Mouse (Mus musculus) hindbrain, embryonic 16.5 days (tissue): ENCODE measurements around the gene Wipi1. TPM values are rescaled to one million over a fixed set of nuclear protein-coding genes. Genes with fewer than 3 reads are reported as not detected.

ENCODE experiments used
- ATAC-seq: fragments of 200-750 bp; cut with Nextera tagmentation; 2 replicates; pipeline ENCODE4 v1.8.0; 2017; ENCODE audit warnings: moderate TSS enrichment, moderate library complexity
- H3K27ac ChIP-seq: fragments of 300-500 bp; sonication (generic); 2 replicates; pipeline ENCODE4 v1.5.1; 2014; ENCODE audit warnings: low read depth, mild to moderate bottlenecking, control low read depth, low read length, moderate library complexity
- H3K27me3 ChIP-seq: fragments of 300-500 bp; sonication (generic); replicated peaks from 2 replicates; pipeline ENCODE4 v1.6.1; 2014; ENCODE audit warnings: low read length; ENCODE audit not compliant: control insufficient read depth, insufficient read depth
- H3K36me3 ChIP-seq: fragments of 300-500 bp; sonication (generic); 2 replicates; pipeline ENCODE4 v1.6.1; 2014; ENCODE audit warnings: mild to moderate bottlenecking, low read length, moderate library complexity, mixed read lengths; ENCODE audit not compliant: control insufficient read depth, insufficient read depth
- H3K4me1 ChIP-seq: fragments of 300-500 bp; sonication (generic); 2 replicates; pipeline ENCODE4 v1.6.1; 2014; ENCODE audit warnings: low read depth, low read length; ENCODE audit not compliant: control insufficient read depth, insufficient read depth
- H3K4me2 ChIP-seq: fragments of 300-500 bp; sonication (generic); 2 replicates; pipeline ENCODE4 v1.6.1; 2014; ENCODE audit warnings: mild to moderate bottlenecking, low read length, control low read depth, moderate library complexity
- H3K4me3 ChIP-seq: fragments of 300-500 bp; sonication (generic); 2 replicates; pipeline ENCODE4 v1.5.1; 2014; ENCODE audit warnings: mild to moderate bottlenecking, low read length, control low read depth, moderate library complexity
- H3K9ac ChIP-seq: fragments of 300-500 bp; sonication (generic); 2 replicates; pipeline ENCODE4 v1.6.1; 2014; ENCODE audit warnings: low read depth, mild to moderate bottlenecking, control low read depth, low read length, moderate library complexity
- H3K9me3 ChIP-seq: fragments of 300-500 bp; sonication (generic); 2 replicates; pipeline ENCODE4 v1.6.1; 2014; ENCODE audit warnings: mild to moderate bottlenecking, low read length, moderate library complexity; ENCODE audit not compliant: control insufficient read depth
- WGBS: fragments of 180-500 bp; shearing (Covaris S2); extraction: QIAGEN DNeasy Blood & Tissue Kit; methylation state at CpG from one replicate; pipeline ENCODE4 v1.1.7; 2014; 5-methylcytosine and 5-hydroxymethylcytosine counted together
- polyA plus RNA-seq: library from polyadenylated mRNA; unstranded; fragments of >200 nt; fragmentation: Nextera tagmentation; extraction: Ambion mirVana; gene quantifications from 2 replicates; pipeline ENCODE4 v1.2.1, GENCODE M21; 2015

The Wipi1 gene
- polyA plus RNA-seq, 1 experiment from 2014 or later: 18.9 TPM

GRCm38 (mm10) chr11:109544432-109544831, 67.3 kb downstream of the Wipi1 start:
- Histone ChIP-seq H3K4me3 (no peak overlapping the region), H3K4me2 (no peak overlapping the region), H3K4me1 (peaks cover under 1% of the 10 kb centered on the region; the same call in 1 of the 2 replicates), H3K9ac (no peak overlapping the region), H3K9me3 (no peaks in the 10 kb centered on the region), H3K27ac (no peak overlapping the region), H3K36me3 (no peaks in the 10 kb centered on the region), H3K27me3 (no peaks in the 10 kb centered on the region)
- 52% methylated on average over 7 of the region's 7 CpGs for WGBS
- no peak for ATAC-seq

GRCm38 (mm10) chr11:109543466-109543865, 68.3 kb downstream of the Wipi1 start:
- no peak for ATAC-seq
- Histone ChIP-seq H3K4me1 (peaks cover 5% of the 10 kb centered on the region), H3K4me3 (no peak overlapping the region), H3K36me3 (no peaks in the 10 kb centered on the region), H3K9me3 (no peaks in the 10 kb centered on the region), H3K9ac (no peak overlapping the region), H3K27ac (no peak overlapping the region), H3K27me3 (no peaks in the 10 kb centered on the region), H3K4me2 (no peak overlapping the region)
- 84% methylated on average over 9 of the region's 9 CpGs for WGBS

GRCm38 (mm10) chr11:109539290-109539689, 72.5 kb downstream of the Wipi1 start:
- Histone ChIP-seq H3K27ac (no peak overlapping the region), H3K4me3 (no peak overlapping the region), H3K9ac (no peak overlapping the region), H3K4me2 (no peak overlapping the region), H3K36me3 (no peaks in the 10 kb centered on the region), H3K27me3 (no peaks in the 10 kb centered on the region), H3K9me3 (no peaks in the 10 kb centered on the region), H3K4me1 (peaks cover 5% of the 10 kb centered on the region)
- peak; percentile 56; the same call in 1 of the 2 replicates for ATAC-seq
- WGBS: 37% methylated on average over 6 of the region's 6 CpGs

- 84% methylated on average over 5 of the region's 5 CpGs for WGBS
- Histone ChIP-seq H3K27ac (no peak overlapping the region), H3K9me3 (no peaks in the 10 kb centered on the region), H3K36me3 (no peaks in the 10 kb centered on the region), H3K4me1 (peaks cover 5% of the 10 kb centered on the region), H3K4me3 (no peak overlapping the region), H3K4me2 (no peak overlapping the region), H3K27me3 (no peaks in the 10 kb centered on the region), H3K9ac (no peak overlapping the region)
- ATAC-seq: no peak
Observed at GRCm38 (mm10) chr11:109536939-109537338, 74.8 kb downstream of the Wipi1 start.

DNA sequence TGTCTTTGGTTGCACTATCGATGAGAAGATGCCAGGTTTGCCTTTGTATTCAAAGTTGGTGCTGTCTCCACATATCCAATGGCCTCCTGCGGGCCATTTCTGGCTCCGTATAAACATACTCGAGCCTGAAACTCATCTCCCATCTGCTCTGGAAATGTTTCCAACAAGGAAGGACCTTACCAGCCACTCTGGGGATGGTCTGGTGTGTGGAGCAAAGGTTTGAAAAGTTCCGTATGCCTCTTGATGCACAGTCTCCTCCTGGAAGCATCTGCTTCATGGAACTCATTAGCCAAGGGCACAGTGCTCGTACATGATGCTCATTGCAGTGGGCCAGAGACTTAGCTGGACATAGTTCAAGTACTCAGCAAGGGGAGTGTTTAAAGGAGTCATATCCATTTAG, 75.8 kb downstream of the Wipi1 start:
- Histone ChIP-seq H3K27ac (no peak overlapping the region), H3K27me3 (no peaks in the 10 kb centered on the region), H3K9me3 (no peaks in the 10 kb centered on the region), H3K4me3 (no peak overlapping the region), H3K36me3 (no peaks in the 10 kb centered on the region), H3K9ac (no peak overlapping the region), H3K4me2 (no peak overlapping the region), H3K4me1 (peaks cover 5% of the 10 kb centered on the region)
- ATAC-seq: no peak
- WGBS: 83% methylated on average over 6 of the region's 6 CpGs

GRCm38 (mm10) chr11:109530030-109530429, 81.7 kb downstream of the Wipi1 start:
- Histone ChIP-seq H3K4me1 (no peaks in the 10 kb centered on the region), H3K9ac (no peak overlapping the region), H3K36me3 (no peaks in the 10 kb centered on the region), H3K4me2 (no peak overlapping the region), H3K27ac (no peak overlapping the region), H3K27me3 (no peaks in the 10 kb centered on the region), H3K4me3 (no peak overlapping the region), H3K9me3 (no peaks in the 10 kb centered on the region)
- 81% methylated on average over 4 of the region's 4 CpGs for WGBS
- ATAC-seq: peak; percentile 60; the same call in 1 of the 2 replicates

GRCm38 (mm10) chr11:109525571-109525970, 86.2 kb downstream of the Wipi1 start:
- 90% methylated on average over 4 of the region's 4 CpGs for WGBS
- Histone ChIP-seq H3K27me3 (no peaks in the 10 kb centered on the region), H3K4me1 (no peaks in the 10 kb centered on the region), H3K9me3 (no peaks in the 10 kb centered on the region), H3K36me3 (no peaks in the 10 kb centered on the region), H3K4me2 (no peak overlapping the region), H3K27ac (no peak overlapping the region), H3K9ac (no peak overlapping the region), H3K4me3 (no peak overlapping the region)
- ATAC-seq: no peak

- no peaks in the 10 kb centered on the region for H3K27me3 ChIP-seq
- H3K4me3 ChIP-seq: no peak overlapping the region
- H3K9ac ChIP-seq: no peak overlapping the region
- H3K4me1 ChIP-seq: no peaks in the 10 kb centered on the region
- WGBS: 81% methylated on average over 5 of the region's 5 CpGs
- H3K4me2 ChIP-seq: no peak overlapping the region
- no peak overlapping the region for H3K27ac ChIP-seq
- H3K9me3 ChIP-seq: no peaks in the 10 kb centered on the region
- no peak for ATAC-seq
- no peaks in the 10 kb centered on the region for H3K36me3 ChIP-seq
Observed at GRCm38 (mm10) chr11:109524869-109525268, 86.9 kb downstream of the Wipi1 start.
